Mouse (Mus musculus): ENCODE results near the gene Csk. TPM values are rescaled to one million over a fixed set of nuclear protein-coding genes. Genes with fewer than 3 reads are reported as not detected.

Gene Csk
- polyA plus RNA-seq, 1 experiment from 2014 or later: 32.3 TPM

DNA sequence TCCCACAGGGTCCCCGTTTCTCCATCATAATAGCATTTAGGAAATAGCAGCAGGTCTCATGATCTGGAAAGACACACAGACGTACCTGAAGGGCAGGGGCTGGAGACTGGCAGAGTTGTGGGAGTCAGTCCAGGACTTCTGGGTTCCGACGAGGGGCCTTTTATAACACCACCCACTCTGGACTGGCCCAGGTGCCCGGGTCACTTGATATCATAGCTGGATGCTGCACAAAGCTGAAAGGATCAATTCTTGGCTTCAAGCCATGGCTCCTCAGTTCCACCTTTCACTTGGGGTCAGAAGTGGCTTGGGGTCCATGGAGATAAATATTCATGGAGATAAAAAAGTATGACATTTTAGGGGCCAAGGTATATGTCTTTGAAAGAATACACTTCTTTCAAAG, 30.1 kb upstream of the Csk start, which contains the start of gene Cyp1a2:
Cyp1a2 (minus strand) TSS at position 184 of the 400 bp plus-strand sequence.
- no peak for ATAC-seq (ENCODE audit: low FRiP score)
- H3K27ac ChIP-seq (ENCODE audit: low read depth, low read length): no peak within 1 kb of the TSS
- no peak within 1 kb of the TSS for H3K4me2 ChIP-seq
- H3K36me3 ChIP-seq (ENCODE audit: control insufficient read depth, insufficient read depth, low read length): no peaks in the 10 kb centered on the region
- no peak within 1 kb of the TSS for H3K9ac ChIP-seq (ENCODE audit: low read length)
- DNase-seq (ENCODE audit: low spot score, missing footprints): no peak
- H3K4me1 ChIP-seq (ENCODE audit: control insufficient read depth, insufficient read depth, low read length): no peaks in the 10 kb centered on the region
- H3K4me3 ChIP-seq (ENCODE audit: low read depth, low read length): no peak within 1 kb of the TSS
- no peaks in the 10 kb centered on the region for H3K27me3 ChIP-seq (ENCODE audit: control insufficient read depth, insufficient read depth, low read length)
- no peaks in the 10 kb centered on the region for H3K9me3 ChIP-seq (ENCODE audit: control insufficient read depth, low read length)
- WGBS: 74% methylated on average over 5 of the region's 5 CpGs

DNA sequence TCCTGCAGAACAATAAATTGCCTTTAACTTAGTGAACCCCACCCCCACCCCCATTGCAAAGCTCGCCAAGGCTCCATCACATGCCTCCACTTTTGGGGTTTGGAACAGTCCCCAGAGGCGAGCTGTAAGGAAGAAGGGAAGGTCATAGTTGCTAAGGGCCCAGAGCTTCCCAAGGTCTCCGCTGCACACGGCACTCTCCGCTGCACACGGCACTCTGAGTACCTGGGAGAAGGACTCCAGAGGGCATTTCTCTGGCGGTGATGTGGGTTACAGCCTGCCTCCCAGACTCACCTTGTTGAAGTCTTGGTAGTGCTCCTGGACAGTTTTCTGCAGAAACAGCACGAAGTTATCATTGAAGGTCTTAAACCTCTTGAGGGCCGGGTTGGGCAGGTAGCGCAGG, 28.0 kb upstream of the Csk start:
- Histone ChIP-seq H3K4me2 (no peak overlapping the region), H3K27me3 (ENCODE audit: control insufficient read depth, insufficient read depth, low read length) (no peaks in the 10 kb centered on the region), H3K4me3 (ENCODE audit: low read depth, low read length) (no peak overlapping the region), H3K27ac (ENCODE audit: low read depth, low read length) (no peak overlapping the region), H3K9ac (ENCODE audit: low read length) (no peak overlapping the region), H3K36me3 (ENCODE audit: control insufficient read depth, insufficient read depth, low read length) (no peaks in the 10 kb centered on the region), H3K9me3 (ENCODE audit: control insufficient read depth, low read length) (no peaks in the 10 kb centered on the region), H3K4me1 (ENCODE audit: control insufficient read depth, insufficient read depth, low read length) (no peaks in the 10 kb centered on the region)
- peak; percentile 49 for DNase-seq (ENCODE audit: low spot score, missing footprints)
- no peak for ATAC-seq (ENCODE audit: low FRiP score)
- 84% methylated on average over 10 of the region's 10 CpGs for WGBS

DNA sequence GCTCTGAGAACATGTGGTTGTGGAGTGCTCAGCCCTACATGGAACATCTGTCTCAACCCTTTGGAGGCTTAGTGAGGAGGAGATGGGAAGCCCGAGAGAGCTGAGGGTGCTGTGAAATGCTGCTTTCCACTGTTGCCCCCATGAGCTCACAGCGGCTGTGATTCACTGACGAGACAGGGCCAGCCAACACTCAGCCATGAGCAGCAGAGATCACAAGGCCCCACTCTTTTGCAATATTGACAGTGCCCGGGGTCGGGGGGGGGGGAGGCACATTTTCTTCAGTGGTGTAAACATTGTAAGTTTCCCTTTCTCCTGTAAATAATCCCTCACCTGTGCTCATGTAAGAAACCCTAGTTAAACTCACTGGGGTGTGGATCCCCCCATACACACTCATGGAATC, 18.1 kb upstream of the Csk start:
- ATAC-seq (ENCODE audit: low FRiP score) (no peak), DNase-seq (ENCODE audit: low spot score, missing footprints) (peak; percentile 23)
- Histone ChIP-seq H3K9me3 (ENCODE audit: control insufficient read depth, low read length) (no peaks in the 10 kb centered on the region), H3K36me3 (ENCODE audit: control insufficient read depth, insufficient read depth, low read length) (no peaks in the 10 kb centered on the region), H3K27me3 (ENCODE audit: control insufficient read depth, insufficient read depth, low read length) (no peaks in the 10 kb centered on the region), H3K9ac (ENCODE audit: low read length) (no peak overlapping the region), H3K4me3 (ENCODE audit: low read depth, low read length) (no peak overlapping the region), H3K4me1 (ENCODE audit: control insufficient read depth, insufficient read depth, low read length) (no peaks in the 10 kb centered on the region), H3K27ac (ENCODE audit: low read depth, low read length) (no peak overlapping the region), H3K4me2 (no peak overlapping the region)
- 95% methylated on average over 5 of the region's 5 CpGs for WGBS

DNA sequence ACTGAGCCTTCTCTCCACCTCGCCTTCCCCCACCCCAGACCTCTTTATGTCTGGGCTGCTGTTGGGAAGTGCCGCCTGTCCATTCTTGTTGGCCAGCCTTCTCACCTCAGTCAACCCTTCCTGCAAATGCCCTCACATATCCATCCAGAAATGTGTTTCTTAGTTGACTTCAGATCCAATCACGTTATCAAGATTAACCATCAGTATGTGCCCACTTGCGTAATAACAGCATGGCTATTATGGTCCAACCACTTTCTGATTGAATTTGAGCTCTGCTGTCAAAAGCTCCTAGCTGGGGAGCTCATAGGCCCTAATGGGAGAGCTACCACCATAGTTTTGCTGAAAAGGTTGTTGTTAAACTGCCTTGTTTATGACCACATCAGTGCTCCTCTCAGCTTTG, 17.6 kb upstream of the Csk start:
- WGBS: 90% methylated on average over 4 of the region's 4 CpGs
- Histone ChIP-seq H3K9ac (ENCODE audit: low read length) (no peak overlapping the region), H3K36me3 (ENCODE audit: control insufficient read depth, insufficient read depth, low read length) (no peaks in the 10 kb centered on the region), H3K4me1 (ENCODE audit: control insufficient read depth, insufficient read depth, low read length) (no peaks in the 10 kb centered on the region), H3K27ac (ENCODE audit: low read depth, low read length) (no peak overlapping the region), H3K27me3 (ENCODE audit: control insufficient read depth, insufficient read depth, low read length) (no peaks in the 10 kb centered on the region), H3K9me3 (ENCODE audit: control insufficient read depth, low read length) (no peaks in the 10 kb centered on the region), H3K4me3 (ENCODE audit: low read depth, low read length) (no peak overlapping the region), H3K4me2 (no peak overlapping the region)
- DNase-seq (ENCODE audit: low spot score, missing footprints) (peak; percentile 33), ATAC-seq (ENCODE audit: low FRiP score) (no peak)

DNA sequence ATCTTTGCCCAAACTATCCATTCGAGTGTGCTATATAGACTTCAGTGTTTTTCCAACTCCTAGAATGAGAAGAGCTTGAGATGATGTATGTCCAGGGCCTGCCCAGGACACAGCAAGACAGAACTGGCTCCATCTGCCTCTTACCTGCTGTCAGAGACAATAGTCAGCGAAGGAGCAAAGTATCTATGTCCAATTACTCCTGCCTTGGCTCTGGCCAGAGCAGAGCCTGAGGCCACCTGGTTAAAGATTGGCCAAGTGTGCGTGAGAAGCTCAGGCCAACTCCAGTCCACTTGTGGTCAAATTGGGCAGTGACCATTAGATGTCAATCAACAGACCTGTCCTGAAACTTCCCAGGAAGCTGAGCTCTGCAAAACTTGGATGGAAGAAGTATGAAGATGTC, 16.1 kb upstream of the Csk start:
- no peaks in the 10 kb centered on the region for H3K36me3 ChIP-seq (ENCODE audit: control insufficient read depth, insufficient read depth, low read length)
- no peak overlapping the region for H3K4me3 ChIP-seq (ENCODE audit: low read depth, low read length)
- H3K9ac ChIP-seq (ENCODE audit: low read length): no peak overlapping the region
- no peak for ATAC-seq (ENCODE audit: low FRiP score)
- no peaks in the 10 kb centered on the region for H3K9me3 ChIP-seq (ENCODE audit: control insufficient read depth, low read length)
- no peak overlapping the region for H3K4me2 ChIP-seq
- no peak for DNase-seq (ENCODE audit: low spot score, missing footprints)
- H3K4me1 ChIP-seq (ENCODE audit: control insufficient read depth, insufficient read depth, low read length): no peaks in the 10 kb centered on the region
- 79% methylated on average over 3 of the region's 3 CpGs for WGBS
- H3K27ac ChIP-seq (ENCODE audit: low read depth, low read length): no peak overlapping the region
- H3K27me3 ChIP-seq (ENCODE audit: control insufficient read depth, insufficient read depth, low read length): no peaks in the 10 kb centered on the region

DNA sequence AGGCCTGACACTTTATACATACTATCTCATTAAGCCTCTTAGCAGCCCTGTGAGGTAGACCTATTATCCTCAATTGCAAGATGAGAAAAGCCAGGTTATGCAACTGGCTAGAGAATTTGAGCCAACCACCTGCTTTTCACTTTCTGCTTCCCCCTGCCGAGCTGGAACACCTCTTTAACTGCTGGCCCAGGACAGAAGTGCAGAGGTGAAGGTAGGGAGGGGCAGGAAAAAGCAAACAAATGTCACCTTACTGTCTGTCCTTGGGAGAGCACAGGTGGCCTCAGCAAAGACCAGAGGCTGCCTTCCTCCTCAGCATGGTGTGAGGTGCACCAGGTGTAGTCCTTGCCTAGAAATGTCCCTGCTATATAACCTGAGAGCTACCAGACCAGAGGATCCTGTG, 14.8 kb upstream of the Csk start:
- WGBS: 63% methylated on average over 1 of the region's 1 CpGs
- H3K4me2 ChIP-seq: no peak overlapping the region
- H3K4me3 ChIP-seq (ENCODE audit: low read depth, low read length): no peak overlapping the region
- H3K27me3 ChIP-seq (ENCODE audit: control insufficient read depth, insufficient read depth, low read length): no peaks in the 10 kb centered on the region
- no peaks in the 10 kb centered on the region for H3K4me1 ChIP-seq (ENCODE audit: control insufficient read depth, insufficient read depth, low read length)
- no peak overlapping the region for H3K27ac ChIP-seq (ENCODE audit: low read depth, low read length)
- no peak overlapping the region for H3K9ac ChIP-seq (ENCODE audit: low read length)
- DNase-seq (ENCODE audit: low spot score, missing footprints): peak; percentile 21
- no peaks in the 10 kb centered on the region for H3K36me3 ChIP-seq (ENCODE audit: control insufficient read depth, insufficient read depth, low read length)
- no peaks in the 10 kb centered on the region for H3K9me3 ChIP-seq (ENCODE audit: control insufficient read depth, low read length)
- ATAC-seq (ENCODE audit: low FRiP score): no peak

DNA sequence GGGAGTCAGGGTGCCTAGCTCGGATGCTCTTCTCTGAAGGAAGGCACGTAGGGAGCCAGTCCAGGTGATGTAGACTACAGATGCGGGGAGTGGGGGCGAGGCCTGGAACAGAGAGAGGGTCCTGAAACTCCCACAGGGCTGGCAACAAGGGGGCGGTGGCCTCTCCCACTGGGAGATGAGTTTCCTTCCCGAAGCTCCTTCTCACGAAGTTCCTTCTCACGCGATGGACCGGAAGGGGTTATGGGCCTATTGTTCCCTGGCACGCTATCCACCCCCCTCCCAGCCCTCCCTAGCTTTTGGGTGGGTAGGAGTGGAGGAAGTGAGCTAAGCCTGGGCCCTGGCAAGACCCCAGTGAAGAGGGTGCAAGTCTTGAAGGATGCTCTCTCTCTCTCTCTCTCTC, 14.4 kb upstream of the Csk start:
- H3K27me3 ChIP-seq (ENCODE audit: control insufficient read depth, insufficient read depth, low read length): no peaks in the 10 kb centered on the region
- H3K4me1 ChIP-seq (ENCODE audit: control insufficient read depth, insufficient read depth, low read length): no peaks in the 10 kb centered on the region
- no peak overlapping the region for H3K9ac ChIP-seq (ENCODE audit: low read length)
- no peak overlapping the region for H3K4me3 ChIP-seq (ENCODE audit: low read depth, low read length)
- ATAC-seq (ENCODE audit: low FRiP score): no peak
- no peaks in the 10 kb centered on the region for H3K9me3 ChIP-seq (ENCODE audit: control insufficient read depth, low read length)
- no peaks in the 10 kb centered on the region for H3K36me3 ChIP-seq (ENCODE audit: control insufficient read depth, insufficient read depth, low read length)
- no peak overlapping the region for H3K27ac ChIP-seq (ENCODE audit: low read depth, low read length)
- no peak for DNase-seq (ENCODE audit: low spot score, missing footprints)
- 68% methylated on average over 11 of the region's 11 CpGs for WGBS
- no peak overlapping the region for H3K4me2 ChIP-seq

DNA sequence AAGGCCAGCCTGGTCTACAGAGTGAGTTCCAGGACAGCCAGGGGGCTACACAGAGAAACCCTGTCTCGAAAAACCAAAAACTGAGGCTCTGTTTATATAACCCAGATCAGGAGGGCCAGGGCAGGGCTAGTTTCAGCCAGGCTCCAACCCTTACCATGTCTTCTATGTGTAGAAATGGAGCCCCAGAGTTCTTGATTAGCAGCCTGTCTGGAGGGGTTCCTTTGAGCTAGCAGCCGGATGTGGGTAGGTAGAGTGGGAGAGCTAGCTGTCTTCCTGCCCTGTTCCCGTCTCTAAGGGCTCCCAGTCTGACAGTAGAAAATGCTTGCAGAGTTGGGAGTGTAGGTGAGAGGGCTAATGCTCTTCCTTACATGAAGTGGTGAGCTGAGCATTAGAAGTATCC, 13.7 kb upstream of the Csk start:
- ATAC-seq (ENCODE audit: low FRiP score) (no peak), DNase-seq (ENCODE audit: low spot score, missing footprints) (peak; percentile 2)
- Histone ChIP-seq H3K9me3 (ENCODE audit: control insufficient read depth, low read length) (no peaks in the 10 kb centered on the region), H3K4me3 (ENCODE audit: low read depth, low read length) (no peak overlapping the region), H3K27ac (ENCODE audit: low read depth, low read length) (no peak overlapping the region), H3K36me3 (ENCODE audit: control insufficient read depth, insufficient read depth, low read length) (no peaks in the 10 kb centered on the region), H3K9ac (ENCODE audit: low read length) (no peak overlapping the region), H3K27me3 (ENCODE audit: control insufficient read depth, insufficient read depth, low read length) (no peaks in the 10 kb centered on the region), H3K4me2 (no peak overlapping the region), H3K4me1 (ENCODE audit: control insufficient read depth, insufficient read depth, low read length) (no peaks in the 10 kb centered on the region)
- WGBS: 81% methylated on average over 3 of the region's 3 CpGs

DNA sequence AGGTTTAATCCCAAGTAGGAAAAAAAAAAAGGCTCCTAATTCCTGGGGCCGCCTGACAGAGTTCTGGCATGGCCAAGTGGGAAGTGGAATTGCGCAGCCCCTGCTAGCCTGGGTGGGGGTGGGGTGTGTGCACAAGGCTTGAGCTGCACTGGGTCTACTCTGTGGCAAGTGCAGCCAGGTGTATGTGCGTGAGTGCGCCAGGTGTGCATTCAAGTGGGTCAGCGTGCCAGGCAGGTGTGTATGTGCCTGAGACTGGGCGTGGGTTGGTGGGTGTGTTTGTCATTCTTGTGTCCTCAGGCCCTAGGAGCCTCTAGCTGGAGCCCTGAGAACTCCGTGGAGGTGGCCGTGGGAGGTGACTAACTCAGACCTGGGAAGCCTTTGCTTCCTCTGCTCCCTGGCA, 13.1 kb upstream of the Csk start:
- H3K4me3 ChIP-seq (ENCODE audit: low read depth, low read length): no peak overlapping the region
- no peaks in the 10 kb centered on the region for H3K36me3 ChIP-seq (ENCODE audit: control insufficient read depth, insufficient read depth, low read length)
- H3K4me1 ChIP-seq (ENCODE audit: control insufficient read depth, insufficient read depth, low read length): no peaks in the 10 kb centered on the region
- no peak for ATAC-seq (ENCODE audit: low FRiP score)
- DNase-seq (ENCODE audit: low spot score, missing footprints): peak; percentile 35
- H3K9ac ChIP-seq (ENCODE audit: low read length): no peak overlapping the region
- no peak overlapping the region for H3K27ac ChIP-seq (ENCODE audit: low read depth, low read length)
- H3K9me3 ChIP-seq (ENCODE audit: control insufficient read depth, low read length): no peaks in the 10 kb centered on the region
- WGBS: 88% methylated on average over 8 of the region's 8 CpGs
- no peak overlapping the region for H3K4me2 ChIP-seq
- H3K27me3 ChIP-seq (ENCODE audit: control insufficient read depth, insufficient read depth, low read length): no peaks in the 10 kb centered on the region

DNA sequence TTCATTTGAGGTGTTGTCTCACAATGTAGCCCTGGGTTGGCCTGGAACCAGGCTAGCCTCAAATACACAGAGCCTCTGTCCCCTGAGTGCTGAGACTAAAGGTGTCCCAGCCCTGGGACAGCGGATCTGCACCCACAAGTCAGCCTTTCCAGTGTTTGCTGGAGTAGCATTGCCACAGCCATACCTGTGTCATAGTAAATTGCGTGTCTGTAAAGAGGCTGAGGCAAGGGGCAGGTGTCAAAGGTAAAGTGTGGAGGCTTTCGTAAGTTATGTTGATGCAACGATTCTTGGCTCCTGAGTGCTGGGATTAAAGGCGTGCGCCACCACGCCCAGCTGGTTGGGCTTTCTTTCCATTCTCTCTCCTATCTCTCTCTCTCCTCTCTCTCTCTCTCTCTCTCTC, 11.2 kb upstream of the Csk start:
- no peaks in the 10 kb centered on the region for H3K27me3 ChIP-seq (ENCODE audit: control insufficient read depth, insufficient read depth, low read length)
- no peaks in the 10 kb centered on the region for H3K4me1 ChIP-seq (ENCODE audit: control insufficient read depth, insufficient read depth, low read length)
- H3K9ac ChIP-seq (ENCODE audit: low read length): no peak overlapping the region
- no peaks in the 10 kb centered on the region for H3K9me3 ChIP-seq (ENCODE audit: control insufficient read depth, low read length)
- ATAC-seq (ENCODE audit: low FRiP score) (no peak), DNase-seq (ENCODE audit: low spot score, missing footprints) (peak; percentile 17)
- no peak overlapping the region for H3K4me3 ChIP-seq (ENCODE audit: low read depth, low read length)
- H3K36me3 ChIP-seq (ENCODE audit: control insufficient read depth, insufficient read depth, low read length): no peaks in the 10 kb centered on the region
- H3K27ac ChIP-seq (ENCODE audit: low read depth, low read length): no peak overlapping the region
- no peak overlapping the region for H3K4me2 ChIP-seq
- WGBS: 77% methylated on average over 7 of the region's 7 CpGs
